Mouse (Mus musculus) kidney, adult 2 months (tissue): ENCODE measurements around the gene Nanos3.

Experiments
- CTCF ChIP-seq: fragments of 200-500 bp; conservative IDR thresholded peaks from 2 replicates; pipeline ENCODE4 v1.5.1; 2011; ENCODE audit warnings: low read depth, mild to moderate bottlenecking, control low read depth, low read length, moderate library complexity, mixed read lengths; ENCODE audit not compliant: insufficient read depth, insufficient read length
- POLR2A ChIP-seq: fragments of 200-500 bp; IDR thresholded peaks from one replicate; pipeline ENCODE4 v1.6.1; 2011; ENCODE audit warnings: low read depth, low read length, control low read depth

GRCm38 (mm10) chr8:84197922-84198774 lies 13.1 kb upstream of the Nanos3 start:
- TF ChIP-seq CTCF: no peak
- TF ChIP-seq POLR2A: no peak
